Mouse (Mus musculus) intestine, embryonic 15.5 days (tissue): ENCODE data around the gene Hk2. TPM values are rescaled to one million over a fixed set of nuclear protein-coding genes. Genes with fewer than 3 reads are reported as not detected.

Experiments
- ATAC-seq: fragments of 200-750 bp; cut with Nextera tagmentation; 2 replicates; pipeline ENCODE4 v1.8.0; 2017; ENCODE audit warnings: moderate TSS enrichment, moderate library complexity
- H3K27ac ChIP-seq: fragments of 300-500 bp; sonication (generic); 2 replicates; pipeline ENCODE4 v1.5.1; 2015; ENCODE audit warnings: mild to moderate bottlenecking, inconsistent platforms
- H3K27me3 ChIP-seq: fragments of 300-500 bp; sonication (generic); replicated peaks from 2 replicates; pipeline ENCODE4 v1.6.1; 2015; ENCODE audit warnings: inconsistent platforms
- H3K36me3 ChIP-seq: fragments of 300-500 bp; sonication (generic); 2 replicates; pipeline ENCODE4 v1.6.1; 2015; ENCODE audit warnings: inconsistent platforms
- H3K4me1 ChIP-seq: fragments of 300-500 bp; sonication (generic); replicated peaks from 2 replicates; pipeline ENCODE4 v1.6.1; 2015; ENCODE audit warnings: inconsistent platforms
- H3K4me2 ChIP-seq: fragments of 300-500 bp; sonication (generic); replicated peaks from 2 replicates; pipeline ENCODE4 v1.6.1; 2015; ENCODE audit warnings: mild to moderate bottlenecking, inconsistent platforms
- H3K4me3 ChIP-seq: fragments of 300-500 bp; sonication (generic); replicated peaks from 2 replicates; pipeline ENCODE4 v1.5.1; 2015; ENCODE audit warnings: inconsistent platforms
- H3K9ac ChIP-seq: fragments of 300-500 bp; sonication (generic); 2 replicates; pipeline ENCODE4 v1.6.1; 2015; ENCODE audit warnings: inconsistent platforms
- H3K9me3 ChIP-seq: fragments of 300-500 bp; sonication (generic); 2 replicates; pipeline ENCODE4 v1.6.1; 2016; ENCODE audit warnings: inconsistent platforms
- WGBS: fragments of 180-500 bp; shearing (Covaris S2); methylation state at CpG from one replicate; pipeline ENCODE4 v1.1.7; 2015; 5-methylcytosine and 5-hydroxymethylcytosine counted together
- polyA plus RNA-seq: library from polyadenylated mRNA; unstranded; fragments of >200 nt; fragmentation: Nextera tagmentation; extraction: Ambion mirVana; gene quantifications from 2 replicates; pipeline ENCODE4 v1.2.1, GENCODE M21; 2015

The Hk2 gene
- polyA plus RNA-seq: 18.8 and 22.0 TPM in 2 replicates

DNA sequence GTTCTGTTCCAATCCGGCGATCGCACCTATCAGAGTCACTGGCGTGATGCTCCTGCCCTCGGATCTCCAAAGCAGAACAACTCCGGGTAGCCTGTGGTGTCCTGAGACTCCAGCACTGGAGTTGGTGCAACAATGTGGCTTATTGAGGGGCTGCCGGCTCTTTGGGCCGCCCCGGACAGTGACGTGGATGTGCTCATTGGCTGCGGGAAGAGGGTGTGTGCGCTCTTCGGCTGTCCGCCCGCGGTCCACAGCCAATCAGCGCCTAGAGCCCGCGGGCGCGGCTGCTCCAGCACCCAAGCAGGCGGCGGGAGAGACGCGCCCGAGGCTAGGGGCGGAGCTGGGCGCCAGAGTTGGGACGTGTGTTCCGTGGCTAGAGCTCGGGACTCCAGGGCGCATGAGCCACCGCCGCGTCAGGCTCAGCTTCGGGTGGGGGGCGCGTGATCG is at the start of gene Hk2:
Hk2 (minus strand) TSS at position 134 of the 444 bp plus-strand sequence.
- Histone ChIP-seq H3K4me2 (peak within 1 kb of the TSS; percentile 93), H3K27ac (peak within 1 kb of the TSS; percentile 83), H3K9ac (peak within 1 kb of the TSS; percentile 71), H3K9me3 (no peaks in the 10 kb centered on the region), H3K27me3 (no peaks in the 10 kb centered on the region), H3K36me3 (no peaks in the 10 kb centered on the region), H3K4me1 (peaks cover 14% of the 10 kb centered on the region; the same call in 1 of the 2 replicates), H3K4me3 (peak within 1 kb of the TSS; percentile 59)
- under 1% methylated on average over 39 of the region's 39 CpGs for WGBS
- ATAC-seq: peak; percentile 97

- H3K4me3 ChIP-seq: no peak overlapping the region
- no peak overlapping the region for H3K4me2 ChIP-seq
- 22% methylated on average over 4 of the region's 4 CpGs for WGBS
- H3K4me1 ChIP-seq: peaks cover 9% of the 10 kb centered on the region; the same call in 1 of the 2 replicates
- ATAC-seq: peak; percentile 94
- H3K9me3 ChIP-seq: no peaks in the 10 kb centered on the region
- no peak overlapping the region for H3K9ac ChIP-seq
- peak overlapping the region; percentile 60 for H3K27ac ChIP-seq
- no peaks in the 10 kb centered on the region for H3K27me3 ChIP-seq
- H3K36me3 ChIP-seq: no peaks in the 10 kb centered on the region
Observed at GRCm38 (mm10) chr6:82821758-82822253, 47.6 kb upstream of the Hk2 start.

DNA sequence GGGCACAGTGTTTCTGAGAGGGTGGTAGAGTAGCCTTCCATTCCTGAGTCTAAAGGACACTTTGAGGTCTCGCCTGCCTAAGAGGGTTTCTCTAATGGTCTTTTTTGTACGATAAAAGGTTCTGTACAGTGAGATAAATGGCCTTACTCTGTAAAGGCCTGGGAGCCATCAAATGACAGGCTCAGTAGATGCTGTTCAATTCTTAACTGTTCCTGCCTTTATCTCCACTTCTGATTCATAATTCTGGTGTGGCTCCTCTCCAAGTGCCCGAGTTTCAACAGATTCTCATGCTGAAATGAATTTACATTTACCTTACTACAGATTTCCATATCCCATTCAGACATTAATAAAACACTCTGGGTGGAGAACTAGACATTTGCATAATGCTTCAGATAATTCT is 46.5 kb upstream of the Hk2 start:
- Histone ChIP-seq H3K27ac (no peak overlapping the region), H3K9me3 (no peaks in the 10 kb centered on the region), H3K4me1 (peaks cover 9% of the 10 kb centered on the region; the same call in 1 of the 2 replicates), H3K36me3 (no peaks in the 10 kb centered on the region), H3K4me2 (no peak overlapping the region), H3K4me3 (no peak overlapping the region), H3K9ac (no peak overlapping the region), H3K27me3 (no peaks in the 10 kb centered on the region)
- whole genome bisulfite sequencing: 40% methylated on average over 3 of the region's 3 CpGs
- ATAC-seq: no peak

DNA sequence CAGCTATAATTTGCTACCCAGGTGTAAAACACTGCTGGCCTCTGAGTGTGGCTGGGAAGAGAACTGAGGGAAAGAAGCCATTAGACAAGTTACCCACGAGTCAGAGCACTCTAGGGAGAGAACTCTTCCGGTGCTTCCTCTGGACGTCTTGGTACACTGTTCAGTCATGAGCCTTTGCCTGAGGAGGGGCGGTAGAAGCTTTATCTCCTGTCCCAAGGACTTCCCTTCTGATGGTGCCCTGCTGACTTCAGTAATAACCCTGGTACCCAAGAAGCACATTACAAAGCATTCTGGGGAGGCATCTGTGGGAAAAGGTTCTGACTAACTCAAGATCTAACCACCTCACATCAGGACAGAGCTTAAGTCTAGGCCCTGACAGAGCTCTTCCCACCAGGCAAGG is 40.6 kb upstream of the Hk2 start:
- Histone ChIP-seq H3K9ac (no peak overlapping the region), H3K9me3 (no peaks in the 10 kb centered on the region), H3K27ac (no peak overlapping the region), H3K4me3 (no peak overlapping the region), H3K36me3 (no peaks in the 10 kb centered on the region), H3K27me3 (no peaks in the 10 kb centered on the region), H3K4me2 (no peak overlapping the region), H3K4me1 (no peaks in the 10 kb centered on the region)
- no peak for ATAC-seq
- 61% methylated on average over 4 of the region's 4 CpGs for WGBS

- no peak overlapping the region for H3K27ac ChIP-seq
- H3K9me3 ChIP-seq: no peaks in the 10 kb centered on the region
- H3K27me3 ChIP-seq: no peaks in the 10 kb centered on the region
- H3K36me3 ChIP-seq: no peaks in the 10 kb centered on the region
- no peak overlapping the region for H3K4me2 ChIP-seq
- peaks cover 3% of the 10 kb centered on the region; the same call in 1 of the 2 replicates for H3K4me1 ChIP-seq
- whole genome bisulfite sequencing: 89% methylated on average over 7 of the region's 7 CpGs
- no peak overlapping the region for H3K4me3 ChIP-seq
- no peak overlapping the region for H3K9ac ChIP-seq
- ATAC-seq: no peak
Observed at GRCm38 (mm10) chr6:82807984-82808700, 33.9 kb upstream of the Hk2 start.

DNA sequence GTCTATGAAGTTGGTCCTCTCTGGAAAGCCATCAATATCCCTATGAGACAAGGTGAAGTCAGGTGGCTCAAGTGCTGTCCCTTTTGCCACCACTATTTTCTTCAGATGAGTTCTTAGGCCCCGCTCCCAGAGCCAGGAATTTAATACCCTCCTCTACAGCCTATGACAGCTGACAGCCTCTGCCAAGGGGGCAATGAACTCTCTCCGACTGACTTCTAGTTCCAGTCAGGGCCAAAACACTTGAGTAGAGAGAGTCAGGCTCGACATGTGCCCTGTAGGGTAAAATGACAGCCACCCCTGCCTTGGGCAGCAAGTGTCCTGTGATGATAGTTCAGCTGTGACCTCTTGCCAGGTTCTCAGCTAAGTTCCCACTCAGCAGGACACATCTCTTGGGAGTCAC is 32.7 kb upstream of the Hk2 start:
- no peak overlapping the region for H3K9ac ChIP-seq
- ATAC-seq: 0 out of 2 replicates have a peak, but pooled peaks have one; percentile 5
- no peaks in the 10 kb centered on the region for H3K9me3 ChIP-seq
- H3K27me3 ChIP-seq: no peaks in the 10 kb centered on the region
- H3K36me3 ChIP-seq: no peaks in the 10 kb centered on the region
- H3K4me3 ChIP-seq: no peak overlapping the region
- H3K27ac ChIP-seq: no peak overlapping the region
- H3K4me2 ChIP-seq: no peak overlapping the region
- H3K4me1 ChIP-seq: peaks cover 3% of the 10 kb centered on the region; the same call in 1 of the 2 replicates
- 69% methylated on average over 3 of the region's 3 CpGs for WGBS

DNA sequence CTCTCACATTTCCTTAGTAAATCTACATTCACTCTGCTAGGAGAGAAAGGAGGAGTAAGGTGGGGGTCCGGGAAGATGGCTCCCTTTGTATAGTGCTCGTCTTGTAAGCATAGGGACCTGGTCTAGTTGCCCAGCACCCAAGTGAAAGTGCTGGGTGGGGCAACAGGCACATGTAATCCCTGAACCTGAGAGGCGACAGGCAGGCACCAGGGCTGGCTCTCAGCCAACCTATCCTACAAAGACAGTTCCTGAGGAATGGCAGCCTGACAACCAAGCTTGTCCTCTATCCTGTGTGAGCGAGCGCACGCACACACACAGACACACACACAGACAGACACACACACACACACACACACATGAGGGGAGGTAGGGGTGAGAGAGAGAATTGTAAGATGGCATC is 32.2 kb upstream of the Hk2 start:
- 67% methylated on average over 6 of the region's 6 CpGs for WGBS

GRCm38 (mm10) chr6:82805894-82806293 is 31.6 kb upstream of the Hk2 start:
- H3K9ac ChIP-seq: no peak overlapping the region
- H3K4me3 ChIP-seq: no peak overlapping the region
- 52% methylated on average over 3 of the region's 3 CpGs for WGBS
- no peaks in the 10 kb centered on the region for H3K36me3 ChIP-seq
- ATAC-seq: peak; percentile 55; the same call in 1 of the 2 replicates
- no peaks in the 10 kb centered on the region for H3K27me3 ChIP-seq
- no peak overlapping the region for H3K27ac ChIP-seq
- peaks cover 3% of the 10 kb centered on the region; the same call in 1 of the 2 replicates for H3K4me1 ChIP-seq
- no peaks in the 10 kb centered on the region for H3K9me3 ChIP-seq
- H3K4me2 ChIP-seq: no peak overlapping the region

More for the DNA sequence above, 32.2 kb upstream of the Hk2 start:
- H3K27me3 ChIP-seq: no peaks in the 10 kb centered on the region
- peaks cover 3% of the 10 kb centered on the region; the same call in 1 of the 2 replicates for H3K4me1 ChIP-seq
- H3K4me3 ChIP-seq: no peak overlapping the region
- H3K4me2 ChIP-seq: no peak overlapping the region
- peak; percentile 68 for ATAC-seq
- no peak overlapping the region for H3K27ac ChIP-seq
- no peak overlapping the region for H3K9ac ChIP-seq
- no peaks in the 10 kb centered on the region for H3K9me3 ChIP-seq
- H3K36me3 ChIP-seq: no peaks in the 10 kb centered on the region

DNA sequence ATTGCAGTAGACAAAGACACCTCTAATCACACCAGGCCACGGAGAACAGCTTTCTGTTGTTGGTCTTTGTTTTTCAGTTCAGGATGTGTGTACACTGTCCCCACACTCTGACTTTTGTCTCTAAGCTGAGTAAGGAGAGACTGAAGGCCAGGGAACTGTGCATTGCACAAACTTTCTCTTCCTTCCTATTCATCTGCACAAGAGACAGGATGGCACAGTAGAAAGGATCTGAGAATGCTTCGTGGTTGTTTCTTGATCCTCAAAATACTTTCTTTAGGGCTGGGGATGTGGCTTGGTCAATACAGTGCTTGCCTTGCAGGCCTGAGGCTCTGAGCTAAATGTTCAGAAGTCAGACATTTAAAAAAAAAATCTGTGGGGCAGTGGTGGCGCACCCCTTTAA is 30.7 kb upstream of the Hk2 start:
- 84% methylated on average over 3 of the region's 3 CpGs for WGBS
- Histone ChIP-seq H3K9ac (no peak overlapping the region), H3K36me3 (no peaks in the 10 kb centered on the region), H3K4me2 (no peak overlapping the region), H3K4me3 (no peak overlapping the region), H3K27ac (no peak overlapping the region), H3K4me1 (peaks cover 3% of the 10 kb centered on the region; the same call in 1 of the 2 replicates), H3K9me3 (no peaks in the 10 kb centered on the region), H3K27me3 (no peaks in the 10 kb centered on the region)
- no peak for ATAC-seq

- no peaks in the 10 kb centered on the region for H3K36me3 ChIP-seq
- peaks cover 4% of the 10 kb centered on the region; the same call in 1 of the 2 replicates for H3K4me1 ChIP-seq
- H3K27ac ChIP-seq: no peak overlapping the region
- H3K9me3 ChIP-seq: no peaks in the 10 kb centered on the region
- WGBS: 14% methylated on average over 3 of the region's 3 CpGs
- H3K27me3 ChIP-seq: no peaks in the 10 kb centered on the region
- no peak overlapping the region for H3K4me3 ChIP-seq
- H3K4me2 ChIP-seq: no peak overlapping the region
- ATAC-seq: peak; percentile 72
- H3K9ac ChIP-seq: no peak overlapping the region
Observed at GRCm38 (mm10) chr6:82798202-82798737, 24.0 kb upstream of the Hk2 start.

- H3K9me3 ChIP-seq: no peaks in the 10 kb centered on the region
- no peaks in the 10 kb centered on the region for H3K27me3 ChIP-seq
- 61% methylated on average over 5 of the region's 5 CpGs for WGBS
- ATAC-seq: no peak
- no peak overlapping the region for H3K9ac ChIP-seq
- peaks cover 4% of the 10 kb centered on the region; the same call in 1 of the 2 replicates for H3K4me1 ChIP-seq
- no peaks in the 10 kb centered on the region for H3K36me3 ChIP-seq
- no peak overlapping the region for H3K27ac ChIP-seq
- no peak overlapping the region for H3K4me3 ChIP-seq
- no peak overlapping the region for H3K4me2 ChIP-seq
Observed at GRCm38 (mm10) chr6:82797300-82797839, 23.1 kb upstream of the Hk2 start.

- Histone ChIP-seq H3K9me3 (no peaks in the 10 kb centered on the region), H3K4me1 (no peaks in the 10 kb centered on the region), H3K9ac (no peak overlapping the region), H3K36me3 (no peaks in the 10 kb centered on the region), H3K4me2 (no peak overlapping the region), H3K27ac (no peak overlapping the region), H3K4me3 (no peak overlapping the region), H3K27me3 (no peaks in the 10 kb centered on the region)
- ATAC-seq: peak; percentile 74
- 70% methylated on average over 2 of the region's 2 CpGs for WGBS
Observed at GRCm38 (mm10) chr6:82790864-82791263, 16.6 kb upstream of the Hk2 start.
